Mouse (Mus musculus) forebrain, embryonic 12.5 days (tissue): ENCODE measurements around the gene Rora. TPM values are rescaled to one million over a fixed set of nuclear protein-coding genes. Genes with fewer than 3 reads are reported as not detected.

ENCODE experiments used
- ATAC-seq: fragments of 200-750 bp; cut with Nextera tagmentation; 2 replicates; pipeline ENCODE4 v1.8.0; 2017; ENCODE audit warnings: moderate TSS enrichment; ENCODE audit not compliant: low FRiP score
- H3K27ac ChIP-seq: fragments of 300-500 bp; sonication (generic); 2 replicates; pipeline ENCODE4 v1.5.1; 2016; ENCODE audit warnings: mild to moderate bottlenecking
- H3K27me3 ChIP-seq: fragments of 300-500 bp; sonication (generic); 2 replicates; pipeline ENCODE4 v1.6.1; 2016; ENCODE audit warnings: mild to moderate bottlenecking
- H3K36me3 ChIP-seq: fragments of 300-500 bp; sonication (generic); replicated peaks from 2 replicates; pipeline ENCODE4 v1.6.1; 2016; ENCODE audit warnings: mild to moderate bottlenecking
- H3K4me1 ChIP-seq: fragments of 300-500 bp; sonication (generic); 2 replicates; pipeline ENCODE4 v1.6.1; 2016
- H3K4me2 ChIP-seq: fragments of 300-500 bp; sonication (generic); 2 replicates; pipeline ENCODE4 v1.6.1; 2016; ENCODE audit warnings: mild to moderate bottlenecking, moderate library complexity
- H3K4me3 ChIP-seq: fragments of 300-500 bp; sonication (generic); replicated peaks from 2 replicates; pipeline ENCODE4 v1.5.1; 2016; ENCODE audit warnings: mild to moderate bottlenecking
- H3K9ac ChIP-seq: fragments of 300-500 bp; sonication (generic); 2 replicates; pipeline ENCODE4 v1.6.1; 2016; ENCODE audit warnings: mild to moderate bottlenecking
- H3K9me3 ChIP-seq: fragments of 300-500 bp; sonication (generic); 2 replicates; pipeline ENCODE4 v1.6.1; 2016
- WGBS: fragments of 180-500 bp; shearing (Covaris S2); methylation state at CpG from one replicate; pipeline ENCODE4 v1.1.7; 2016; 5-methylcytosine and 5-hydroxymethylcytosine counted together
- polyA plus RNA-seq: library from polyadenylated mRNA; unstranded; fragments of >200 nt; fragmentation: Nextera tagmentation; extraction: Ambion mirVana; gene quantifications from 2 replicates; pipeline ENCODE4 v1.2.1, GENCODE M21; 2016

The Rora gene
- polyA plus RNA-seq, 1 experiment from 2014 or later: 7.3 TPM

- no peaks in the 10 kb centered on the region for H3K27me3 ChIP-seq
- no peaks in the 10 kb centered on the region for H3K9me3 ChIP-seq
- WGBS: 35% methylated on average over 1 of the region's 1 CpGs
- H3K4me2 ChIP-seq: no peak overlapping the region
- H3K9ac ChIP-seq: no peak overlapping the region
- H3K4me1 ChIP-seq: no peaks in the 10 kb centered on the region
- no peak overlapping the region for H3K4me3 ChIP-seq
- ATAC-seq: no peak
- no peak overlapping the region for H3K27ac ChIP-seq
- no peaks in the 10 kb centered on the region for H3K36me3 ChIP-seq
Measured at GRCm38 (mm10) chr9:68769638-68770037, 116.1 kb downstream of the Rora start.

GRCm38 (mm10) chr9:68771383-68771782 lies 117.8 kb downstream of the Rora start:
- Histone ChIP-seq H3K36me3 (no peaks in the 10 kb centered on the region), H3K27me3 (no peaks in the 10 kb centered on the region), H3K4me1 (no peaks in the 10 kb centered on the region), H3K9me3 (no peaks in the 10 kb centered on the region), H3K27ac (no peak overlapping the region), H3K9ac (no peak overlapping the region), H3K4me2 (no peak overlapping the region), H3K4me3 (no peak overlapping the region)
- 74% methylated on average over 3 of the region's 3 CpGs for WGBS
- no peak for ATAC-seq

GRCm38 (mm10) chr9:68773770-68774169 lies 120.2 kb downstream of the Rora start:
- 0 out of 2 replicates have a peak, but pooled peaks cover 5% of the 10 kb centered on the region for H3K4me1 ChIP-seq
- 81% methylated on average over 3 of the region's 3 CpGs for whole genome bisulfite sequencing
- H3K27me3 ChIP-seq: no peaks in the 10 kb centered on the region
- H3K27ac ChIP-seq: no peak overlapping the region
- no peak overlapping the region for H3K4me3 ChIP-seq
- no peaks in the 10 kb centered on the region for H3K9me3 ChIP-seq
- no peak overlapping the region for H3K9ac ChIP-seq
- ATAC-seq: no peak
- no peaks in the 10 kb centered on the region for H3K36me3 ChIP-seq
- no peak overlapping the region for H3K4me2 ChIP-seq

- 86% methylated on average over 8 of the region's 8 CpGs for WGBS
- no peaks in the 10 kb centered on the region for H3K36me3 ChIP-seq
- H3K9me3 ChIP-seq: no peaks in the 10 kb centered on the region
- no peak for ATAC-seq
- H3K9ac ChIP-seq: no peak overlapping the region
- H3K4me1 ChIP-seq: 0 out of 2 replicates have a peak, but pooled peaks cover 11% of the 10 kb centered on the region
- no peaks in the 10 kb centered on the region for H3K27me3 ChIP-seq
- no peak overlapping the region for H3K27ac ChIP-seq
- H3K4me2 ChIP-seq: no peak overlapping the region
- H3K4me3 ChIP-seq: no peak overlapping the region
Measured at GRCm38 (mm10) chr9:68782011-68782410, 128.4 kb downstream of the Rora start.

GRCm38 (mm10) chr9:68782604-68783003 lies 129.0 kb downstream of the Rora start:
- H3K4me1 ChIP-seq: 0 out of 2 replicates have a peak, but pooled peaks cover 10% of the 10 kb centered on the region
- ATAC-seq: no peak
- H3K27ac ChIP-seq: no peak overlapping the region
- no peaks in the 10 kb centered on the region for H3K36me3 ChIP-seq
- H3K27me3 ChIP-seq: no peaks in the 10 kb centered on the region
- H3K9me3 ChIP-seq: no peaks in the 10 kb centered on the region
- H3K4me2 ChIP-seq: no peak overlapping the region
- H3K4me3 ChIP-seq: no peak overlapping the region
- WGBS: 87% methylated on average over 5 of the region's 5 CpGs
- no peak overlapping the region for H3K9ac ChIP-seq

- 78% methylated on average over 5 of the region's 5 CpGs for whole genome bisulfite sequencing
- H3K9me3 ChIP-seq: no peaks in the 10 kb centered on the region
- no peaks in the 10 kb centered on the region for H3K27me3 ChIP-seq
- no peak overlapping the region for H3K4me3 ChIP-seq
- no peaks in the 10 kb centered on the region for H3K36me3 ChIP-seq
- ATAC-seq: no peak
- H3K4me2 ChIP-seq: no peak overlapping the region
- H3K4me1 ChIP-seq: 0 out of 2 replicates have a peak, but pooled peaks cover 6% of the 10 kb centered on the region
- no peak overlapping the region for H3K27ac ChIP-seq
- no peak overlapping the region for H3K9ac ChIP-seq
Measured at GRCm38 (mm10) chr9:68783246-68783645, 129.7 kb downstream of the Rora start.

GRCm38 (mm10) chr9:68786614-68787293 lies 133.2 kb downstream of the Rora start:
- WGBS: 88% methylated on average over 8 of the region's 8 CpGs
- H3K9ac ChIP-seq: no peak overlapping the region

GRCm38 (mm10) chr9:68787665-68788064 lies 134.1 kb downstream of the Rora start:
- WGBS: 85% methylated on average over 2 of the region's 2 CpGs
- H3K4me3 ChIP-seq: no peak overlapping the region
- H3K9ac ChIP-seq: no peak overlapping the region
- peaks cover under 1% of the 10 kb centered on the region; the same call in 1 of the 2 replicates for H3K4me1 ChIP-seq
- no peaks in the 10 kb centered on the region for H3K27me3 ChIP-seq
- ATAC-seq: no peak
- H3K9me3 ChIP-seq: no peaks in the 10 kb centered on the region
- H3K4me2 ChIP-seq: no peak overlapping the region
- H3K36me3 ChIP-seq: no peaks in the 10 kb centered on the region
- H3K27ac ChIP-seq: no peak overlapping the region

More at GRCm38 (mm10) chr9:68786614-68787293, 133.2 kb downstream of the Rora start:
- Histone ChIP-seq H3K4me3 (no peak overlapping the region), H3K27ac (no peak overlapping the region), H3K4me1 (no peaks in the 10 kb centered on the region; the same call in 1 of the 2 replicates), H3K27me3 (no peaks in the 10 kb centered on the region), H3K36me3 (no peaks in the 10 kb centered on the region), H3K9me3 (no peaks in the 10 kb centered on the region), H3K4me2 (no peak overlapping the region)
- ATAC-seq: no peak

GRCm38 (mm10) chr9:68790922-68791321 lies 137.3 kb downstream of the Rora start:
- WGBS: 94% methylated on average over 4 of the region's 4 CpGs
- Histone ChIP-seq H3K4me1 (peaks cover 2% of the 10 kb centered on the region; the same call in 1 of the 2 replicates), H3K27me3 (no peaks in the 10 kb centered on the region; the same call in 1 of the 2 replicates), H3K4me3 (no peak overlapping the region), H3K36me3 (no peaks in the 10 kb centered on the region), H3K27ac (no peak overlapping the region), H3K9me3 (no peaks in the 10 kb centered on the region), H3K9ac (no peak overlapping the region), H3K4me2 (no peak overlapping the region)
- no peak for ATAC-seq

GRCm38 (mm10) chr9:68791982-68792540 lies 138.5 kb downstream of the Rora start:
- peak; percentile 78; the same call in 1 of the 2 replicates for ATAC-seq
- Histone ChIP-seq H3K4me2 (peak overlapping the region; percentile 29), H3K27me3 (no peaks in the 10 kb centered on the region; the same call in 1 of the 2 replicates), H3K9me3 (no peaks in the 10 kb centered on the region), H3K9ac (no peak overlapping the region), H3K27ac (peak overlapping the region; percentile 9; the same call in 1 of the 2 replicates), H3K4me1 (peaks cover 2% of the 10 kb centered on the region; the same call in 1 of the 2 replicates), H3K4me3 (peak overlapping the region; percentile 20), H3K36me3 (no peaks in the 10 kb centered on the region)
- WGBS: 31% methylated on average over 16 of the region's 16 CpGs

- H3K4me3 ChIP-seq: no peak overlapping the region
- H3K9ac ChIP-seq: no peak overlapping the region
- H3K36me3 ChIP-seq: no peaks in the 10 kb centered on the region
- no peak for ATAC-seq
- H3K9me3 ChIP-seq: no peaks in the 10 kb centered on the region
- peaks cover 2% of the 10 kb centered on the region; the same call in 1 of the 2 replicates for H3K4me1 ChIP-seq
- H3K27ac ChIP-seq: no peak overlapping the region
- 91% methylated on average over 13 of the region's 13 CpGs for WGBS
- H3K4me2 ChIP-seq: no peak overlapping the region
- no peaks in the 10 kb centered on the region; the same call in 1 of the 2 replicates for H3K27me3 ChIP-seq
Measured at GRCm38 (mm10) chr9:68795314-68795713, 141.7 kb downstream of the Rora start.

- no peak overlapping the region for H3K27ac ChIP-seq
- no peak overlapping the region for H3K4me3 ChIP-seq
- 92% methylated on average over 4 of the region's 4 CpGs for WGBS
- H3K4me2 ChIP-seq: no peak overlapping the region
- no peaks in the 10 kb centered on the region for H3K4me1 ChIP-seq
- H3K27me3 ChIP-seq: no peaks in the 10 kb centered on the region; the same call in 1 of the 2 replicates
- no peak overlapping the region for H3K9ac ChIP-seq
- H3K9me3 ChIP-seq: no peaks in the 10 kb centered on the region
- no peaks in the 10 kb centered on the region for H3K36me3 ChIP-seq
- ATAC-seq: no peak
Measured at GRCm38 (mm10) chr9:68798221-68798620, 144.6 kb downstream of the Rora start.
